Mouse (Mus musculus): ENCODE data around the gene Syt7. TPM values are rescaled to one million over a fixed set of nuclear protein-coding genes. Genes with fewer than 3 reads are reported as not detected.

The Syt7 gene
- polyA plus RNA-seq, 1 experiment from 2014 or later = 15.5 TPM

GRCm38 (mm10) chr19:10404911-10405310, 16.0 kb downstream of the Syt7 start:
- Histone ChIP-seq H3K9me3 (ENCODE audit: control insufficient read depth, low read length) (no peaks in the 10 kb centered on the region), H3K4me2 (ENCODE audit: low read depth, low read length) (no peak overlapping the region), H3K27me3 (ENCODE audit: control insufficient read depth, insufficient read depth, low read length) (no peaks in the 10 kb centered on the region), H3K4me1 (ENCODE audit: control insufficient read depth, insufficient read depth, low read length) (peaks cover 11% of the 10 kb centered on the region), H3K27ac (ENCODE audit: low read depth, low read length) (no peak overlapping the region), H3K9ac (replicated peaks; ENCODE audit: low read depth, low read length) (no peak overlapping the region), H3K4me3 (ENCODE audit: low read depth, low read length) (no peak overlapping the region), H3K36me3 (ENCODE audit: control insufficient read depth, insufficient read depth, low read length) (no peaks in the 10 kb centered on the region)
- WGBS = 56% methylated on average over 2 of the region's 2 CpGs
- no peak for ATAC-seq (ENCODE audit: low read depth)

- ATAC-seq (ENCODE audit: low read depth) = peak; percentile 87
- WGBS = under 1% methylated on average over 19 of the region's 19 CpGs
- peak overlapping the region; percentile 28; the same call in 1 of the 2 replicates for H3K27ac ChIP-seq (ENCODE audit: low read depth, low read length)
- H3K9ac ChIP-seq (replicated peaks; ENCODE audit: low read depth, low read length) = no peak overlapping the region
- H3K4me1 ChIP-seq (ENCODE audit: control insufficient read depth, insufficient read depth, low read length) = peaks cover 24% of the 10 kb centered on the region
- no peaks in the 10 kb centered on the region for H3K36me3 ChIP-seq (ENCODE audit: control insufficient read depth, insufficient read depth, low read length)
- H3K27me3 ChIP-seq (ENCODE audit: control insufficient read depth, insufficient read depth, low read length) = no peaks in the 10 kb centered on the region
- H3K9me3 ChIP-seq (ENCODE audit: control insufficient read depth, low read length) = no peaks in the 10 kb centered on the region
- H3K4me2 ChIP-seq (ENCODE audit: low read depth, low read length) = peak overlapping the region; percentile 44
- 0 out of 2 replicates have a peak overlapping the region, but pooled peaks have one; percentile 5 for H3K4me3 ChIP-seq (ENCODE audit: low read depth, low read length)
These were observed 24.9 kb downstream of the Syt7 start for GRCm38 (mm10) chr19:10413701-10414242.

GRCm38 (mm10) chr19:10415508-10415907, 26.6 kb downstream of the Syt7 start:
- H3K27me3 ChIP-seq (ENCODE audit: control insufficient read depth, insufficient read depth, low read length) = no peaks in the 10 kb centered on the region
- no peak overlapping the region for H3K27ac ChIP-seq (ENCODE audit: low read depth, low read length)
- ATAC-seq (ENCODE audit: low read depth) = no peak
- no peaks in the 10 kb centered on the region for H3K36me3 ChIP-seq (ENCODE audit: control insufficient read depth, insufficient read depth, low read length)
- H3K4me3 ChIP-seq (ENCODE audit: low read depth, low read length) = no peak overlapping the region
- no peak overlapping the region for H3K9ac ChIP-seq (replicated peaks; ENCODE audit: low read depth, low read length)
- peaks cover 20% of the 10 kb centered on the region for H3K4me1 ChIP-seq (ENCODE audit: control insufficient read depth, insufficient read depth, low read length)
- WGBS = 78% methylated on average over 5 of the region's 5 CpGs
- H3K4me2 ChIP-seq (ENCODE audit: low read depth, low read length) = no peak overlapping the region
- H3K9me3 ChIP-seq (ENCODE audit: control insufficient read depth, low read length) = no peaks in the 10 kb centered on the region

GRCm38 (mm10) chr19:10416889-10417288, 28.0 kb downstream of the Syt7 start:
- Histone ChIP-seq H3K4me3 (ENCODE audit: low read depth, low read length) (no peak overlapping the region), H3K36me3 (ENCODE audit: control insufficient read depth, insufficient read depth, low read length) (no peaks in the 10 kb centered on the region), H3K27me3 (ENCODE audit: control insufficient read depth, insufficient read depth, low read length) (no peaks in the 10 kb centered on the region), H3K4me1 (ENCODE audit: control insufficient read depth, insufficient read depth, low read length) (peaks cover 22% of the 10 kb centered on the region), H3K9me3 (ENCODE audit: control insufficient read depth, low read length) (no peaks in the 10 kb centered on the region), H3K27ac (ENCODE audit: low read depth, low read length) (no peak overlapping the region), H3K4me2 (ENCODE audit: low read depth, low read length) (no peak overlapping the region), H3K9ac (replicated peaks; ENCODE audit: low read depth, low read length) (no peak overlapping the region)
- WGBS = 60% methylated on average over 8 of the region's 8 CpGs
- no peak for ATAC-seq (ENCODE audit: low read depth)

- Histone ChIP-seq H3K27ac (ENCODE audit: low read depth, low read length) (no peak overlapping the region), H3K36me3 (ENCODE audit: control insufficient read depth, insufficient read depth, low read length) (no peaks in the 10 kb centered on the region), H3K4me3 (ENCODE audit: low read depth, low read length) (no peak overlapping the region), H3K27me3 (ENCODE audit: control insufficient read depth, insufficient read depth, low read length) (no peaks in the 10 kb centered on the region), H3K9me3 (ENCODE audit: control insufficient read depth, low read length) (no peaks in the 10 kb centered on the region), H3K4me1 (ENCODE audit: control insufficient read depth, insufficient read depth, low read length) (peaks cover 24% of the 10 kb centered on the region), H3K9ac (replicated peaks; ENCODE audit: low read depth, low read length) (no peak overlapping the region), H3K4me2 (ENCODE audit: low read depth, low read length) (no peak overlapping the region)
- no peak for ATAC-seq (ENCODE audit: low read depth)
- WGBS = 77% methylated on average over 12 of the region's 12 CpGs
These were observed 28.5 kb downstream of the Syt7 start for GRCm38 (mm10) chr19:10417436-10417835.

GRCm38 (mm10) chr19:10421986-10422976, 33.4 kb downstream of the Syt7 start:
- Histone ChIP-seq H3K9ac (replicated peaks; ENCODE audit: low read depth, low read length) (peak overlapping the region; percentile 28; the same call in 1 of the 2 replicates), H3K4me3 (ENCODE audit: low read depth, low read length) (no peak overlapping the region), H3K9me3 (ENCODE audit: control insufficient read depth, low read length) (no peaks in the 10 kb centered on the region), H3K27ac (ENCODE audit: low read depth, low read length) (no peak overlapping the region), H3K36me3 (ENCODE audit: control insufficient read depth, insufficient read depth, low read length) (no peaks in the 10 kb centered on the region), H3K4me2 (ENCODE audit: low read depth, low read length) (peak overlapping the region; percentile 35; the same call in 1 of the 2 replicates), H3K27me3 (ENCODE audit: control insufficient read depth, insufficient read depth, low read length) (no peaks in the 10 kb centered on the region), H3K4me1 (ENCODE audit: control insufficient read depth, insufficient read depth, low read length) (peaks cover 17% of the 10 kb centered on the region; the same call in 1 of the 2 replicates)
- ATAC-seq (ENCODE audit: low read depth) = no peak; the same call in 1 of the 2 replicates
- WGBS = 2% methylated on average over 51 of the region's 53 CpGs

GRCm38 (mm10) chr19:10424751-10425150, 35.9 kb downstream of the Syt7 start:
- Histone ChIP-seq H3K27ac (ENCODE audit: low read depth, low read length) (no peak overlapping the region), H3K36me3 (ENCODE audit: control insufficient read depth, insufficient read depth, low read length) (no peaks in the 10 kb centered on the region), H3K4me2 (ENCODE audit: low read depth, low read length) (no peak overlapping the region), H3K9ac (replicated peaks; ENCODE audit: low read depth, low read length) (no peak overlapping the region), H3K4me3 (ENCODE audit: low read depth, low read length) (no peak overlapping the region), H3K27me3 (ENCODE audit: control insufficient read depth, insufficient read depth, low read length) (no peaks in the 10 kb centered on the region), H3K9me3 (ENCODE audit: control insufficient read depth, low read length) (no peaks in the 10 kb centered on the region), H3K4me1 (ENCODE audit: control insufficient read depth, insufficient read depth, low read length) (peaks cover 17% of the 10 kb centered on the region; the same call in 1 of the 2 replicates)
- no peak for ATAC-seq (ENCODE audit: low read depth)
- WGBS = 41% methylated on average over 1 of the region's 1 CpGs

- Histone ChIP-seq H3K9me3 (ENCODE audit: control insufficient read depth, low read length) (no peaks in the 10 kb centered on the region), H3K4me2 (ENCODE audit: low read depth, low read length) (no peak overlapping the region), H3K4me3 (ENCODE audit: low read depth, low read length) (no peak overlapping the region), H3K4me1 (ENCODE audit: control insufficient read depth, insufficient read depth, low read length) (peaks cover 17% of the 10 kb centered on the region; the same call in 1 of the 2 replicates), H3K27me3 (ENCODE audit: control insufficient read depth, insufficient read depth, low read length) (no peaks in the 10 kb centered on the region), H3K9ac (replicated peaks; ENCODE audit: low read depth, low read length) (0 out of 2 replicates have a peak overlapping the region, but pooled peaks have one; percentile 4), H3K27ac (ENCODE audit: low read depth, low read length) (no peak overlapping the region), H3K36me3 (ENCODE audit: control insufficient read depth, insufficient read depth, low read length) (no peaks in the 10 kb centered on the region)
- 32% methylated on average over 13 of the region's 13 CpGs for WGBS
- peak; percentile 16; the same call in 1 of the 2 replicates for ATAC-seq (ENCODE audit: low read depth)
These were observed 36.8 kb downstream of the Syt7 start for GRCm38 (mm10) chr19:10425484-10426270.

Measured in neural tube, embryonic 14.5 days (tissue).